8 mouse cellular contexts compared by ENCODE assay signal in the genomic region with DNA sequence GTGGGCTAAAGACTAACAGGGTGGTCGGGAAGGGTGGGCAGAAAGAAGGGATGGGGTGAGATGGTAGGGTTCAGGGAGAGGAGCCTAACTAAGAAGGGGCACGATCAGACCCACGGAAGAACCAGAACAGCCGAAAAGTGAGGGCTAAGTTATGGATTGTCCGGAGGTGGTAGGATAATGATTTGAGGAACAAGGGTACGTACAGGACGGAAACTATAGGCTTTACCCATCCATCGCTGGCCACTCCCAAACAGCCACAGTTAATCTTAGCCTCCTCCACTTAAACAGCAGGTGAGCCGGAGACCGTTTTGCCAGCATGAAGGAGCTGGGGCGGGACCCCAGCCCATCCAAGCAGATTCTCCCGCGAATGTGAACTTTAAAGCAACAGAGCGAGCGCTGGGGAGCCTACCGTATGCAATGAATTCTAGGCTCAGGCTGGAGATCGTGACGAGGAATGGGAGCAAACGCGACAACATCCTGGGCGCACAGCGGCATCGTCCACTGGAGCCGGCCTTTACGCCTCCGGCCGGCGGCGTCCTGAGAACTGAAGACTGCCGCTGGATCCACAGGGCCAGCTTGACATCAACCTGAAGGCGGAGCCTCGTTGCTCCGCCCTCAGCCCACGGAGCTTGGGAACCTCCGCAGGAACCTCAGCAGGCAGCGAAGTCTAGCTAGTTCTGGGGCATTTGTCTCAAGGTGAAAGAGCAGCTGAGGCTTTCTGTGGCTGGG. TPM values are rescaled to one million over a fixed set of nuclear protein-coding genes. Genes with fewer than 3 reads are reported as not detected.
DNase-seq lines count a peak whose midpoint lies in the region; ATAC-seq and TF ChIP-seq lines count a peak whose summit lies in the region.

A gene (minus strand): TSS at position 553 of the 729 bp plus-strand sequence.

- ATAC-seq in cerebellum, adult (ENCODE audit: insufficient number of reproducible peaks, low FRiP score, low TSS enrichment) = peak; percentile 49; the same call in 1 of the 2 replicates
- ATAC-seq in forebrain, embryonic 14.5 days = no peak
- no peak for ATAC-seq in hindbrain, embryonic 11.5 days (ENCODE audit: low FRiP score)

- 5% methylated on average over 36 of the region's 36 CpGs for WGBS in forebrain, embryonic 14.5 days
- 9% methylated on average over 36 of the region's 36 CpGs for WGBS in hindbrain, embryonic 11.5 days

- no peak within 1 kb of the TSS for H3K27ac ChIP-seq in ES-E14 (ENCODE audit: insufficient read depth, low read depth, low read length, poor library complexity, severe bottlenecking)
- no peak within 1 kb of the TSS for H3K27ac ChIP-seq in forebrain, embryonic 14.5 days (ENCODE audit: low read depth, low read length)
- no peak within 1 kb of the TSS for H3K27ac ChIP-seq in hindbrain, embryonic 11.5 days (ENCODE audit: low read depth, low read length)
- H3K27ac ChIP-seq in layer of hippocampus, adult 2 months = no peak within 1 kb of the TSS

- peaks cover 10% of the 10 kb centered on the region for H3K27me3 ChIP-seq in forebrain, embryonic 14.5 days (replicated peaks; ENCODE audit: control insufficient read depth, insufficient read depth, low read length)
- H3K27me3 ChIP-seq in hindbrain, embryonic 11.5 days (ENCODE audit: control insufficient read depth, insufficient read depth, low read length) = peaks cover 11% of the 10 kb centered on the region; the same call in 1 of the 2 replicates

- no peaks in the 10 kb centered on the region for H3K9me3 ChIP-seq in ES-E14 (ENCODE audit: control insufficient read depth, insufficient read depth, low read depth, low read length)
- H3K9me3 ChIP-seq in forebrain, embryonic 14.5 days (replicated peaks; ENCODE audit: control insufficient read depth, low read length) = no peaks in the 10 kb centered on the region
- H3K9me3 ChIP-seq in hindbrain, embryonic 11.5 days (ENCODE audit: control insufficient read depth, low read length) = no peaks in the 10 kb centered on the region

- TF ChIP-seq CTCF in layer of hippocampus, adult 2 months (conservative IDR thresholded peaks at IDR 0.05) = no peak

- H3K4me3 ChIP-seq in ES-E14 (ENCODE audit: insufficient read depth in 1 of 2, low read depth in 1 of 2, low read length in 2 of 2, poor library complexity in 1 of 2, severe bottlenecking in 1 of 2) = peak within 1 kb of the TSS; percentile 40 to 59; a peak in 3 of 4 replicates
- H3K4me3 ChIP-seq in forebrain, embryonic 14.5 days (ENCODE audit: low read depth, low read length) = peak within 1 kb of the TSS; percentile 36
- H3K4me3 ChIP-seq in hindbrain, embryonic 11.5 days (ENCODE audit: low read depth, low read length) = peak within 1 kb of the TSS; percentile 32
- H3K4me3 ChIP-seq in layer of hippocampus, adult 2 months = peak within 1 kb of the TSS; percentile 52

- H3K4me1 ChIP-seq in ES-E14 (ENCODE audit: control insufficient read depth in 2 of 2, insufficient read depth in 2 of 2, low read length in 2 of 2, poor library complexity in 1 of 2) = no peaks in the 10 kb centered on the region; a peak in 1 of 4 replicates
- H3K4me1 ChIP-seq in forebrain, embryonic 14.5 days (ENCODE audit: control insufficient read depth, insufficient read depth, low read length) = no peaks in the 10 kb centered on the region
- H3K4me1 ChIP-seq in hindbrain, embryonic 11.5 days (replicated peaks; ENCODE audit: control insufficient read depth, insufficient read depth, low read length) = 0 out of 2 replicates have a peak, but pooled peaks cover 2% of the 10 kb centered on the region

- in situ Hi-C loops in ES-E14 (cut with MboI; ENCODE audit: low sequenced_read_pairs in 2 of 2, unreplicated experiment in 2 of 2) = no loop called here

- DNase-seq in ES-E14 (ENCODE audit: low read depth, low spot score) = peak; percentile 40
- peak; percentile 55 for DNase-seq in forebrain, embryonic 14.5 days (ENCODE audit: low spot score)
- DNase-seq in hindbrain, embryonic 11.5 days (ENCODE audit: low spot score) = peak; percentile 66
- no peak for DNase-seq in layer of hippocampus, adult 2 months (ENCODE audit: low spot score in 2 of 2)
- peak; percentile 65 for DNase-seq in lung, postnatal 25 days (ENCODE audit: low spot score)
- peak; percentile 67 for DNase-seq in ovary, postnatal 36 days (ENCODE audit: low spot score)
- DNase-seq in thymus, postnatal 4 days = peak; percentile 74

- peak within 1 kb of the TSS; percentile 79 for H3K4me2 ChIP-seq in forebrain, embryonic 14.5 days (ENCODE audit: low read length)
- H3K4me2 ChIP-seq in hindbrain, embryonic 11.5 days (replicated peaks; ENCODE audit: low read depth, low read length) = peak within 1 kb of the TSS; percentile 75

- H3K9ac ChIP-seq in ES-E14 (ENCODE audit: insufficient read depth, low read depth, low read length, poor library complexity, severe bottlenecking) = no peak within 1 kb of the TSS
- peak within 1 kb of the TSS; percentile 57 for H3K9ac ChIP-seq in forebrain, embryonic 14.5 days (ENCODE audit: low read length)
- H3K9ac ChIP-seq in hindbrain, embryonic 11.5 days (ENCODE audit: low read depth, low read length) = peak within 1 kb of the TSS; percentile 43

- H3K36me3 ChIP-seq in ES-E14 (ENCODE audit: control insufficient read depth, insufficient read depth, low read length, poor library complexity, severe bottlenecking) = no peaks in the 10 kb centered on the region
- H3K36me3 ChIP-seq in forebrain, embryonic 14.5 days (ENCODE audit: control insufficient read depth, insufficient read depth, low read length) = no peaks in the 10 kb centered on the region
- H3K36me3 ChIP-seq in hindbrain, embryonic 11.5 days (ENCODE audit: control insufficient read depth, insufficient read depth, low read length) = no peaks in the 10 kb centered on the region

TF ChIP-seq in ES-E14, 5 proteins besides CTCF, POLR2A, EP300 and RAD21:
- no peak for TF ChIP-seq ZNF384 (IDR thresholded peaks at IDR 0.05; ENCODE audit: low read depth, low read length)
- TF ChIP-seq ZC3H11A (IDR thresholded peaks at IDR 0.05; ENCODE audit: borderline replicate concordance, low read depth, low read length) = no peak
- TF ChIP-seq HCFC1 (IDR thresholded peaks at IDR 0.05; ENCODE audit: borderline replicate concordance, insufficient read depth, low read length) = no peak
- no peak for TF ChIP-seq MAFK (IDR thresholded peaks at IDR 0.05; ENCODE audit: insufficient read depth, low read depth, low read length)

RNA-seq across cellular contexts. Expression of the gene that starts here (rescaled TPM):
- total RNA-seq in ES-E14 (2012; rRNA removed) = 0.13 TPM in 1 of 2 replicates, not detected in the other
- 0.43 and 0.57 TPM in 2 replicates for polyA plus RNA-seq in forebrain, embryonic 14.5 days (2014; fragmentation: Nextera tagmentation; extraction: Ambion mirVana)
- 0.49 and 0.51 TPM in 2 replicates for polyA plus RNA-seq in hindbrain, embryonic 11.5 days (2014; fragmentation: Nextera tagmentation; extraction: Ambion mirVana)
- total RNA-seq in layer of hippocampus, adult 2 months (2021) = 1 to 10 TPM; 2.4 to 2.6 TPM

Comparison
In these comparisons a context has a peak if more than half of its experiments do, and no peak if none do; other contexts are left out.
1. Peak in DNase-seq and H3K4me3 ChIP-seq in ES-E14; RNA of the gene not detected or under 1 TPM.
2. Peak in DNase-seq, H3K4me3 ChIP-seq, H3K9ac ChIP-seq and H3K4me2 ChIP-seq in forebrain, embryonic 14.5 days; RNA of the gene not detected or under 1 TPM.
3. Peak in DNase-seq, H3K4me3 ChIP-seq, H3K9ac ChIP-seq and H3K4me2 ChIP-seq in hindbrain, embryonic 11.5 days; RNA of the gene not detected or under 1 TPM.
4. DNase-seq: peak in lung, postnatal 25 days (single experiment), ovary, postnatal 36 days (single experiment) and thymus, postnatal 4 days (single experiment); none in layer of hippocampus, adult 2 months (0 of 2).
5. Peak in every context shown above with its lines, with median percentiles within 50 percentile points of each other: H3K4me3 ChIP-seq.